Mouse (Mus musculus): ENCODE data around the gene Thrsp. TPM values are rescaled to one million over a fixed set of nuclear protein-coding genes. Genes with fewer than 3 reads are reported as not detected.

Gene Thrsp
- total RNA-seq, 1 experiment, result 0.89 TPM

- Histone ChIP-seq H3K4me1 (ENCODE audit: control insufficient read depth in 2 of 2, insufficient read depth in 2 of 2, low read length in 2 of 2, poor library complexity in 1 of 2) (peaks cover 0 to 5% of the 10 kb centered on the region in 2 experiments; a peak in 2 of 4 replicates), H3K4me3 (ENCODE audit: insufficient read depth in 1 of 2, low read depth in 1 of 2, low read length in 2 of 2, poor library complexity in 1 of 2, severe bottlenecking in 1 of 2) (no peak overlapping the region), H3K36me3 (ENCODE audit: control insufficient read depth, insufficient read depth, low read length, poor library complexity, severe bottlenecking) (peaks cover 4% of the 10 kb centered on the region; the same call in 1 of the 2 replicates), H3K9me3 (ENCODE audit: control insufficient read depth, insufficient read depth, low read depth, low read length) (no peaks in the 10 kb centered on the region), H3K27ac (ENCODE audit: insufficient read depth, low read depth, low read length, poor library complexity, severe bottlenecking) (no peak overlapping the region), H3K9ac (ENCODE audit: insufficient read depth, low read depth, low read length, poor library complexity, severe bottlenecking) (no peak overlapping the region)
- TF ChIP-seq ZC3H11A (IDR thresholded peaks at IDR 0.05; ENCODE audit: borderline replicate concordance, low read depth, low read length) (no peak), MAFK (IDR thresholded peaks at IDR 0.05; ENCODE audit: insufficient read depth, low read depth, low read length) (no peak), HCFC1 (IDR thresholded peaks at IDR 0.05; ENCODE audit: borderline replicate concordance, insufficient read depth, low read length) (no peak), CHD2 (IDR thresholded peaks at IDR 0.05; ENCODE audit: low read depth, low read length) (no peak), ZNF384 (IDR thresholded peaks at IDR 0.05; ENCODE audit: low read depth, low read length) (no peak)
- no peak for DNase-seq (ENCODE audit: low read depth, low spot score)
- in situ Hi-C loops (cut with MboI; ENCODE audit: low sequenced_read_pairs in 2 of 2, unreplicated experiment in 2 of 2), result no loop called here
These were observed 42.4 kb downstream of the Thrsp start for GRCm38 (mm10) chr7:97375101-97375500.

GRCm38 (mm10) chr7:97365887-97366286 is 51.6 kb downstream of the Thrsp start:
- H3K9ac ChIP-seq (ENCODE audit: insufficient read depth, low read depth, low read length, poor library complexity, severe bottlenecking), result no peak overlapping the region
- no peak overlapping the region for H3K4me3 ChIP-seq (ENCODE audit: insufficient read depth in 1 of 2, low read depth in 1 of 2, low read length in 2 of 2, poor library complexity in 1 of 2, severe bottlenecking in 1 of 2)
- peaks cover 2 to 3% of the 10 kb centered on the region in 2 experiments; a peak in 3 of 4 replicates for H3K4me1 ChIP-seq (ENCODE audit: control insufficient read depth in 2 of 2, insufficient read depth in 2 of 2, low read length in 2 of 2, poor library complexity in 1 of 2)
- in situ Hi-C loops (cut with MboI; ENCODE audit: low sequenced_read_pairs in 2 of 2, unreplicated experiment in 2 of 2), result no loop called here
- DNase-seq (ENCODE audit: low read depth, low spot score), result no peak
- H3K36me3 ChIP-seq (ENCODE audit: control insufficient read depth, insufficient read depth, low read length, poor library complexity, severe bottlenecking), result no peaks in the 10 kb centered on the region
- no peak overlapping the region for H3K27ac ChIP-seq (ENCODE audit: insufficient read depth, low read depth, low read length, poor library complexity, severe bottlenecking)
- no peak for TF ChIP-seq ZC3H11A (IDR thresholded peaks at IDR 0.05; ENCODE audit: borderline replicate concordance, low read depth, low read length)
- no peak for TF ChIP-seq ZNF384 (IDR thresholded peaks at IDR 0.05; ENCODE audit: low read depth, low read length)
- TF ChIP-seq HCFC1 (IDR thresholded peaks at IDR 0.05; ENCODE audit: borderline replicate concordance, insufficient read depth, low read length), result no peak
- H3K9me3 ChIP-seq (ENCODE audit: control insufficient read depth, insufficient read depth, low read depth, low read length), result no peaks in the 10 kb centered on the region

Other genes starting within 250 kb of the Thrsp start
- gene Usp35, start 85.7 kb downstream of the Thrsp start, total RNA-seq (2012; rRNA removed), result 5.8 and 10.3 TPM in 2 replicates
- gene Kctd21, start 85.4 kb downstream of the Thrsp start, total RNA-seq (2012; rRNA removed), result 1.2 and 1.4 TPM in 2 replicates
- 9.0 and 9.7 TPM in 2 replicates for gene Alg8, start 46.1 kb downstream of the Thrsp start, total RNA-seq (2012; rRNA removed)
- 233 and 286 TPM in 2 replicates for gene Ndufc2, start 17.7 kb downstream of the Thrsp start, total RNA-seq (2012; rRNA removed)
- gene Kctd14, start 33.6 kb upstream of the Thrsp start, total RNA-seq (2012; rRNA removed), result 0.09 TPM in 1 of 2 replicates, not detected in the other
- 63.4 and 64.2 TPM in 2 replicates for gene Ints4, start 63.2 kb upstream of the Thrsp start, total RNA-seq (2012; rRNA removed)
- gene Aamdc, start 161.8 kb upstream of the Thrsp start, total RNA-seq (2012; rRNA removed), result 11.1 and 15.5 TPM in 2 replicates
- gene Rsf1, start 162.2 kb upstream of the Thrsp start, total RNA-seq (2012; rRNA removed), result 27.0 and 31.1 TPM in 2 replicates